Mouse (Mus musculus): ENCODE data around the gene Atp13a3. TPM values are rescaled to one million over a fixed set of nuclear protein-coding genes. Genes with fewer than 3 reads are reported as not detected.
"Not testable (repeated sequence)": the region's sequence is repeated elsewhere in the genome, so short reads cannot be mapped to it uniquely, and the experiment has no call there.

Gene Atp13a3
- total RNA-seq, 2 experiments from 2014 or later: 66.3 to 75.4 TPM

DNA sequence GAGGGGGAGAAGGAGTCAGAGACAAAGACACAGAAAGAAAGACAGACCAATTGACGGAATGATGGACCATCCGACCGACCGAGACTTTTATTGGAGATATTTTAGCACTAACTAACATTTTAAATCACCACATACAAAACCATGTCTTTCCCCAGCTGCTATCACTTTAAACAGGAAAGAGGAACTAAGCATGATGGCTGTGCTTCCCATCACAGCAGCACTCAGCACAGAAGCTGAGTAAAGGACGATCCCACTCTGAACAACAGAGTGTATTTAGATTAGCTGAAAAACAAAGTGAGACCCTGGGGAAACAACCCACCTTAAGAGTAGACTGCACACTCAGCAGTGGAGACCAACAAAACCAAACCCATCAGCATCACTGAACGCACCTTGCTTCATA lies 41.2 kb downstream of the Atp13a3 start:
- no peak for DNase-seq (ENCODE audit: extremely low spot score in 1 of 2, low spot score in 1 of 2)

DNA sequence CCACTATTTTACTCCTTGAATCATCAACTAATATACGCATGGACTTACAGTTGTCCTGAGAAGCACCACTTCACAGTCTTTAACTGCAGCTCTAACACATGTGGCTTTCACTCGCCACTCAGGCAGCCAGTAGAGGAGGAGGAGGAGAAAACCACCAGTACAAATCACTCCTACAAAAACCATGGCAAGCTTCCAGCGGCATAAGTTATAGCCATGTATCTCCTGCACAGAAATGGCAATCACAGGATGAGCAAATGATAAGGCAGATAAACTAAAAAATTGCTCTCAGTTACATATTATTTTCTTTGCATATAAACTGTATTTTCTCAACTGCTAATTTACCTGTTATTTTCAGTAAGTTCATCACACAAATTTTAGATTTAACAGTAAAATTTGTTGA lies 43.2 kb downstream of the Atp13a3 start:
- DNase-seq (ENCODE audit: extremely low spot score in 1 of 2, low spot score in 1 of 2): no peak

DNA sequence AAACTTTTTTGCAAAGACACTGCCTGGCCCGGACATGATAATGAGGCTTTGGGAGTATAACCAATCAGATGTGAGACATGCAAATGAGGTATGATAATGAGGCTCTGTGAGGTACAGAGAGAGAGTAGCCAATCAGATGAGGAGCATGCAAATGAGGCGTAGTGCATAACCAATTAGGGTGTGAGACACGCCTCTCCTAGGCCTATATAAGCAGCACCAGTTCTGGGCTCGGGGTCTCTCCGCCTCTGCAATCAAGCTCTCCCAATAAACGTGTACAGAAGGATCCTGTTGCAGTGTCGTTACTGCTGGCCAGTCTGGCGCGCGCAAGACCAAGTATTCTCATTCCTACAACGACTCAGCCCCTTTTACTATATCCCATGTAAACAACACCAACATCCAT lies 52.3 kb downstream of the Atp13a3 start:
- not testable (repeated sequence) for DNase-seq (ENCODE audit: extremely low spot score in 1 of 2, low spot score in 1 of 2)

DNA sequence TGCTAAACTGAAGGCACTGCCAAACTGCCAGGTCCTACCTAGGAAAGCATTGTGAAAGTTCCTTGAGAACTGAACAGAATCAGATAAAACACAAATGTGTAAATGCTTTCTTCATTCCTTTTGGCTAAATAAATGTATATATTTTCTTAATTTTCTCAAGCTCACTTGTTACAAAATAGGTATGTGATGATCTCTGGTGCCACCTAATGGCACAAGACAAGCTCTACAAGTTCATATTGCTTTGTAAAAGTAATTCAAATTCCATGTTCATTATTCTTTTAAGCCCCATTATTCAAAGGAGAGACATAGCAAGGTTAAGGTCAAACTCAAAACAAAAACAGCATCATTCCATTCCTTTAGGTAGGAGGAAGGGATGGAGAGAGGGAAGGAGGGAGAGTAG lies 91.5 kb downstream of the Atp13a3 start:
- no peak for DNase-seq (ENCODE audit: extremely low spot score in 1 of 2, low spot score in 1 of 2)

DNA sequence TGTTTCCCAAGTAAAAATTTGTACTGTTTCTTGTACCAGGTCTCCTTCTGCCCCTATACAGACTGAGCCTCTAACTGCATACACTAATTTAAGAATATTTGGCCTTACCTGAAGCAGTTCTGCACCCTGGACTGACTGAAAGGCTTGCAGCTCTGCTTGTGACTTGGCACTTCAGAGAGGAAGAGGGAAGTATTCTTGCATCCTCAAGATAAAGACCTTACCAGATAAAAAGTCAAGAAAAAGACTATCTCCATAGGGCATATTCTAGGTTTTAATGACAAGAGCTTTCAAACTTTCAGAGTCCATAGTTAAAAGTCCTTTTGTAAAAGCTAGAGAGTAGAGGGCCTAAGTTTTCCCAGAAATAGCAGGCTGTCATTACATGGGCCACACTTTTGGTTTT lies 95.1 kb downstream of the Atp13a3 start, which contains the start of gene Gp5:
TSS of gene Gp5 (minus strand) at position 133 of the 400 bp plus-strand sequence.
- DNase-seq (ENCODE audit: extremely low spot score in 1 of 2, low spot score in 1 of 2): no peak

DNA sequence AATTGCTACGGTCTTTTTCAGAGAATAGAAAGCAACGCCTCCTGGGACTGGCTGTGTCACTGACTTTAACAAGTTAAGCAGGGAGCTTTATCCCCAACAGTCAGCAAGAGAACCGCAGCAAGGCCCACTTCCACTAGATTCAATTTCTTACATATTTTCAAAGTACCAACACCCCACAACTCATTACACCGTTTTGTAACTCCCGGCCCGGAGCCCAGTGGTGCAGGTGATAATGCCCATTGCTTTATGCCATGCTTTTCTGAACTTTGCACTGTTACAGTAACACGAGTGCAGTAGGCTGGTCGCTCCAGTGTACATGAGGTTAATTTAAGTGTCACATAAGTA lies 95.6 kb downstream of the Atp13a3 start:
- no peak for DNase-seq (ENCODE audit: extremely low spot score in 1 of 2, low spot score in 1 of 2)

DNA sequence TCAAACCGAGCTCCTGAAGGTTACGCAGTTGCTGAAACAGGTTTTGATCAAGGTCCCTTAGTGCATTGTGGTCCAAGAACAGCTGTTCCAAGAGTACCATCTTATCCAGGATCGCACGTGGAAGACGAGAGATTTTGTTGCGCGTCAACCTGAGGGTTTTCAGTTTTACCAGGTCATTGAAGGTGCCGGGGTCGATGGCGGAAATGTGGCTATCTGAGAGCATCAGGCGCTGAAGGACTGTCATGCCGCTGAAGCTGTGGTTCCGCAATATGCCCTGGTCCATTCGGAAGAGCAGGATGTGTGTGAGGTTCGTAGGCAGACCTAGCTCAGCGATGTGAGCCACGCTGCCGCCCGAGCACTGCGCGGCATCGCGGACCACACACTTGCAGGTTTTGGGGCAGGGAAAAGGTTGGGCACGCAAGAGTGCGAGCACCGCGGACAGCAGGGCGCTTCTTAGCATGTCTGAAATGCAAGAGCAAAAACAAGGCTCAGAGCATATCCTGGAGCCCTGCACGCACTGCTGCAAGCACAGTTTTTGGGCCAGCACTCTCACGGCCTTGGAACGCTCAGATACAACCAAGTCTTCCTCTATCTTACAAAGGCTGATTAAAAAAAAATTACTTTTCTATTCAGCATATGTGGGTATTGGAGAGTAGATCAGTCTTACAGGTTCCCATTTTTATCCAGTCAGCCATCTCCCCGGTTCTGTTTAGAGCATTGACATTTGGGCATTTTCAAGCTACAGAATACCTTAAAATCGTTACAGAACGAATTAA lies 96.2 kb downstream of the Atp13a3 start:
- DNase-seq (ENCODE audit: extremely low spot score in 1 of 2, low spot score in 1 of 2): peak; percentile 11 to 13

DNA sequence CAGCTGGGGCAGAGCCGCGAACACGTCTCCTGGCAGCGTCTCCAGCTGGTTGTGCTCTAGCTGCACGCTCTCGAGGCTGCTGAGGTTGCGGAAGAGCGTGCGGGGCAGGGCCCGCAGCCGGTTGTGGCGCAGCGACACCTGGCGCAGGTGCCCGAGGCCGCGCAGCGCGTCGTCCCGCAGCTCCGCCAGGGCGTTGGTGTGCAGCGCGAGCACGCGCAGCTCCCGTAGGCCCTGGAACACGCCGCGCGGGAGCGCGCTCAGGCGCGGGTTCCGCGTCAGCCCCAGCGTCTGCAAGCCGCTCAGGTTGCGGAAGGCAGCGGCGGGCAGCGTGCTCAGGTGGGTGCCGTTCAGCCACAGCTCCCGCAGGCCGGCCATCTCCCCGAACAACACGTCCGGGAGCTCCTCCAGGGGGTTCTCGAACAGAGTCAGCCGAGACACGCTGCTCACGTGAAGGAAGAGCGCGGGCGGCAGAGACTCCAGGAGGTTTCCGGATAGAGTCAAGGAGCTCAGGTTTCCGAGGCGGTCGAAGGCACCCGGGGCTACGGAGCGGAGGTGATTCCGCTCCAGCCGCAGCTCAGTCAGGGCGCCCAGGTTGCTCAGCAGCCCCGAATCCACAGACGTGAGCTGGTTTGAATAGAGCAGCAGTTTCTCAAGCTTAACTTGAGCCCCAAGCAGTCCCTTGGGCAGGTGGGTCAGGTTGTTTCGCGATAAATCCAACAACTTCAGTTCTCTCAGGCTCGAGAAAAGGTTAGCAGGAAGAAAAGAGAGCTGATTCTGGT lies 97.0 kb downstream of the Atp13a3 start:
- peak; percentile 44 to 50 for DNase-seq (ENCODE audit: extremely low spot score in 1 of 2, low spot score in 1 of 2)

DNA sequence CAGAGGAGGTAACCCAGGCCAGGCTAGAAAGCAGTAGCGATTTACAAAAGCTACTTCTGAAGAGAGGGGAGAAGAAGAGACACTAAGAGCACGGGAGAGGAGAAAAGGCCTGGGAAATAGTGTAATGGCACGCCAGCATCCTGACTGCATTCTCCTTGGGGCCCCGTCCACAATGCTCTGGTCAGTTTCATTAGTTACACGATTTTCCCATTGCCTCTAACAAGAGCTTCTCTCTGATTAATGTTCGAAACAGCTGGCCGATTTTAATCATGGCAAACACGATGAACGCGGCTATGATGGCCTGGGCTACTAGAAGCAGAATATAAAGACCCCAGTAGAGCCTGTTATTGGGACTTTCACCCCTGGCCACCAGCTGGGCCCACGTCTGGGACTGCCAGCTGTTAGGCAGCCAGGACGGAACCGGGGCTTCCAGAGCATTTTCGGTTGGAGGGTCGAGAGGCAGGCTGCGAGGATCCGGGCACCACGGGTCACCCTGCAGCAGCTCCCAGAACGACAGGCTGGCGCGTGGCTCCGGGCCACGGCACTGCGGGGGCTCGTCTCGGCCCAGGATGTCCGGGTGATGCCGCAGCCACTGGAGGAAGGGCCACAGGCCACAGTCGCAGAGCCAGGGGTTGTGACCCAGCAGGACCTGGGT lies 97.7 kb downstream of the Atp13a3 start:
- peak in 1 of 2 experiments; percentile 15 for DNase-seq (ENCODE audit: extremely low spot score in 1 of 2, low spot score in 1 of 2)

DNA sequence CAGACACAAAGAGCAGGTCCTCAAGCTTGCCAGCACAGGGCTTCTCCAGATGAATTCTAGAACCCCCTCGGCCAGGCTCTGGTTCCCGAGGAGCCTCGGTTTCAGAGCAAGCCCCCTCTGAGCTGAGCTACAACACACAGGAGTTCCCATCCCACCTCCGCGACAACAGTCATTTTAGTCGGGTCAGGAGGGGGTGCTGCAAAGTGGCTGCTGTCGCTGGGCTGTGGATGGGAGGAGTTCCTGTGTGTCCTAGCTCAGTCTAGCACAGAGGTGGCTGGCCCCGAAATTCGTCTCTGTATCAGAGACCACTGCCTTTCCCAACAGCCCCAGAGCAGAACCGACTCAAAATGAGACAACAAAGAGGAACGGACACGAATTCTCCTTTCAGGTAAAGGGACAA lies 98.5 kb downstream of the Atp13a3 start:
- no peak for DNase-seq (ENCODE audit: extremely low spot score in 1 of 2, low spot score in 1 of 2)

DNA sequence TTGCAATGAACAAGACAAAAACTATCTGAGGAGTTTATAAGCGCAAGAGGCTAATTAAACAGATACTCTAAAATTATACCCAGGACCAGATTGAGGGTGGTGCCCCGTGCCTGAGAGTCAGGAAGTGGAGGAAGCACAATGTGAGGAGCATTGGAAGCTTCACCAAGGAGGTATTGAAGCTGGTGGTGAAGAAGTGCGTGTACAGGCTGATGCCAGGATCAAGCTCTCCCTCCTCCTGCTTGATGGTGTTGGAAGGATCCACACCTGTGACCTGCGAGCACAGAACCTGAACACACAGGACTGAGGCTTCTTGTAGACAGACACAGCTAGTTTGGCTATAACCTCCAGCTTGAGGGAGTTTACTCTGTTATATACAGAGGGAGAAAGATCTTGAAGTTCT lies 99.7 kb downstream of the Atp13a3 start:
- no peak for DNase-seq (ENCODE audit: extremely low spot score in 1 of 2, low spot score in 1 of 2)

DNA sequence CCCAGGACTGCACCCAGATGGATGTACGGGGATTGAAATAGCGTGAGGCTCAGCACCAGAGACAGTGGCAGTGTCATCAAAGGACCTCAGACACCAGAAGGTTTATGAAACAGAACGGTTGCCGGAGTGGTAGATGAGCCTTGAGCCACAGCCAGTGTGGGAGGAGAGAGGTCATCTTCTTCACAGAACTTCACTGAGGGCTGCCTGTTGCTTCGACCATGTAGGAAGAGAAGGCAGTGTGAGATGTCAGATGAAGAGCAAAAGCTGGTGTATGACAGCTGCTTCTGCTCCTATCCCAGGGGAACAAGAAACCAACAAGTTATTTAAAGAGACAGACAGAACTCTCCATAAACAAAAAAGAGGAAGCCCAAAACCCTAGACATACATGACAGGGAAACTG lies 101.5 kb downstream of the Atp13a3 start:
- DNase-seq (ENCODE audit: extremely low spot score in 1 of 2, low spot score in 1 of 2): no peak

DNA sequence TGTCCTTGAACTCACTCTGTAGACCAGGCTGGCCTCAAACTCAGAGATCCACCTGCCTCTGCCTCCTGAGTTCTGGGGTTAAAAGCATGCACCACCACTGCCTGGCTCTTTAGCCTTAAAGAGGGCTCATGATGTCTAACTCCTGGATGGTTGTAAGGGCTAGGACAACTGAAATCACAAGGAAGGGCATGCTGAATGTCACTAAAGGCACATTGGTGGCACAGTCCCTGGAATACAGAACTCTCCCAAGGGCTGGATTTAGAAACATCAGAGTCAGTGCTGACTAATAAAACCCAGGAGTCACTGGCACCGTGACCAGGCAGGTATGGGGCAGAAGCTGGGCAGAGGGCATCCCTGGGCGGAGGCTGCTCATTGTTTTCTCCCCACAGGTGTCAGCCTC lies 102.4 kb downstream of the Atp13a3 start:
- no peak for DNase-seq (ENCODE audit: extremely low spot score in 1 of 2, low spot score in 1 of 2)

DNA sequence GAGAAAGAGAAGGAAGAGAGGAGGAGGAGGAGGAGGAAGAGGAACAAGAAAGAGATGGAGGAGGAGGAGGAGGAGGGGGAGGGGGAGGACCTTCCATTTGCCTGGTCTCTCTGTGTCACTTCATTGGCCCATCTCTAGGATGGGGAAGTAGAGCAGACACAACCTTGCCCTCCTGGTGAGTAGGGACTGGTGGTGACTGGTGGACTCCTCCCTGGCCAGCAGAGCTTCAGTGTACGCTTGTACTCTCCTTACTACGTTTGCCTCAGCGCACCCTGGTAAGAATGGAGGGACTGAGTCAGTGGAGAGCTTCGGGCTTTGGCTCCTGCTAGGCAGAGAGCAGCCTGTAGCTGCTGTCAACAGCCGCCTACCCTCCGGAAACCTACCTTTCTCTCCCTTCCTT lies 103.1 kb downstream of the Atp13a3 start:
- no peak for DNase-seq (ENCODE audit: extremely low spot score in 1 of 2, low spot score in 1 of 2)

DNA sequence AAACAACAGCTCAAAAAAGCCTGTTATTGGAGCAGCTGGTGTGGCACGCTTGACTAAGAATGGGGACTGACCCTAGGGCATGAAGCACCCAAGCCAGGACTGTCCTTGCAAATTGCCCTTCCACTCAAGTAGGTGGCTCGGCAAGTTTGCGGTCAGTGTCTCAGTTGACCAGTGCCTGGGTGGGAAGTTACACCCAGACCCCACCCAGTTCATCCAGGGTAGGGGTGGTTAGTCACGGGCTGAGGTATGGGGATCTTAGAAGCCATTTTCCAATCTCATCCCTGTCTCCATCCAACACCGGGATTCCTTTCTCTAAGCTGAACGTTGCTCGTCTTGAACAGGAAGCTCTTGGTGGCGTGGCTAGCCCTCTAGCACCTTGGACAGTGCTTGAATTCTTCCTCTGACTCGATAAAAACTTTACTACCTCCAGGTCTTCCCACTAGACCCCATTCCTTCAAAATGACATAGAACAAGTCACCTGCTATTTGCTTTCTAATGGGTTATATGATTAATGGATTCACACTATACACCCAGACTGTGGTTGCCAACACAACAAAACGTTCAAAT lies 106.0 kb downstream of the Atp13a3 start:
- DNase-seq (ENCODE audit: extremely low spot score in 1 of 2, low spot score in 1 of 2): no peak

DNA sequence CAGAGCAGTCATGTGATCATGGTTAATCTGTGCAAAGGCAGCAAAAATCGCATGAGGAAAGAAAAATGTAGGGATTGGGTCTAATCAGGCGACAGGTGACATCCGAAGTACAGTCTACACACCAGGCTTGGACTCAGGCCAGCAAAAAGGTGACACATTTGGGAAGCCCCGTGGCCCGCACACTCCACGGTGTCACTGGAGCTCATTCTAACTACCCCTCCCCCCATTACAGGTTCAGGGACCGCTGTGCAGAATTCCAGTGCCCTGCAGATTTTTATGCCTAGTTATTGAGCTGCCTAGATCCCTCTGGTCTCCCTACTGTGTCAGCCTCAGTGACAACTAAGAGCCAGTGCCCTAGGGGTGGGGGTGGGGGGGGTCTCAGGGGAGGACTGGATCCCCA lies 108.3 kb downstream of the Atp13a3 start:
- DNase-seq (ENCODE audit: extremely low spot score in 1 of 2, low spot score in 1 of 2): no peak

DNA sequence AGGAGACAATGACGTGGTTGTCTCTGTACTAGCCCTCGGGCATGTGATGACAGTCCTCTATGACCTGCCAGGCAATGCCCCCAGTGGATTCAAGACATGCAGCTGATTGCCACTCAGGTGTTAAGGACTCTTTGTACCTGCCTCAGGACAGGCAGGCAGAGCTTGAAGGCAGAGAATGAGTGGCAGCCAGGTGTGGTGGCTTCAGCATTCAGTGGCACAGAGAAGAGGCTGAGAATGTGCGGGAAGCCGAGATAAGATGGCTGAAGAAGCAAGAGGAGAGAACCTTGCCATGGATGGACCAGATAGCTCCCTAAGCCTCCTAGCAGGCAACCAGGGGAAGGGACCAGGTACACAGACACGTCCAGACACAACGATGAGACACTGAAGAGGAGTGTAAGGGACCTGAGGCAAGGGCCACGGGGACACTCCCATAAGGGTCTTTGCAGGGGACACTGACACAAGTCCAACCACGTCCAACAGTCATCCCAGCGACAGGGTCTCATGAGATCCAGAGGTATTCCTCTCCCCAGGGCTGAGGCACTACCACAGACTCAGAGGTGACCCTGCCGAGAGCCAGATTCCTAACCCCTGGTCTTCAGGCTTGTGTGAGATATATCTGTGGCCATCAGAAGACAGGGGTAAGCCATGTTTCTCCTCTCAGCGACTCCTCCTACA lies 109.0 kb downstream of the Atp13a3 start:
- no peak for DNase-seq (ENCODE audit: extremely low spot score in 1 of 2, low spot score in 1 of 2)

DNA sequence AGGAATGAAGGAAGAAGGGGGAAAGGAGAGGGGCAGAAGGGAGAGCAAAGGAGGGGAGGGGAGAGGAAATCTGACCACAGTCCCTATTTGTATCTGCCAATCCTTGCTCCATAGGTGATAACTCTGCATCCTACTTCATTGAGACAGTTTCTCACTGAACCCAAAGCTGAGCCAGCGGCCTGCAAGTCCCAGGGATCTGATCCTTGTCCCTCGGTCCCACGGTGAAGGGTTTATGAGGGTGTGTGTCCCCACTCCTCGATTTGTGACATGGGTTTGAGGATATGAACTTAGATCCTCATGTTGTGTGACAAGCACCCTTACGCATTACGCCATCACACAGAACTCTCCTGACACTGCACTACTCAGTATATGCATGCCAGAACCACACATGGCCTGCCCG lies 110.7 kb downstream of the Atp13a3 start:
- DNase-seq (ENCODE audit: extremely low spot score in 1 of 2, low spot score in 1 of 2): no peak

DNA sequence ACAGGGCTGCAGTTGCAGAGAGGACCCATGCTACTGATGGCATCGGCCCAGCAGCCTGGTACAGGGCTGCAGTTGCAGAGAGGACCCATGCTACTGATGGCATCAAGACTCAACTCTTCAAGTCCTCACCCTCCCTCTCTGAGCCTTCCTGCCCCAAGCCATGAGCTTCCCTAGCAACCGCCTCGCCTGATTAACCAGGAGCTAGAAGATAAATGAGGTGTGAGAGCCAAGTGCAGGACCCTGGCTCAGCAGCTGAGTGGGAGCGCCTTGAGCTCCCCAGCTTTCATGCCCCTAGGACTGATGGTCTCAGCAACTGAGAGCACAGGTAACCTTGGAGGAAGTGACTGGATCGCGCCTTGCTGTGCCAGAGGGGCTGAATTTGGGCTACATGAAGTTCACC lies 115.3 kb downstream of the Atp13a3 start:
- DNase-seq (ENCODE audit: extremely low spot score in 1 of 2, low spot score in 1 of 2): no peak

DNA sequence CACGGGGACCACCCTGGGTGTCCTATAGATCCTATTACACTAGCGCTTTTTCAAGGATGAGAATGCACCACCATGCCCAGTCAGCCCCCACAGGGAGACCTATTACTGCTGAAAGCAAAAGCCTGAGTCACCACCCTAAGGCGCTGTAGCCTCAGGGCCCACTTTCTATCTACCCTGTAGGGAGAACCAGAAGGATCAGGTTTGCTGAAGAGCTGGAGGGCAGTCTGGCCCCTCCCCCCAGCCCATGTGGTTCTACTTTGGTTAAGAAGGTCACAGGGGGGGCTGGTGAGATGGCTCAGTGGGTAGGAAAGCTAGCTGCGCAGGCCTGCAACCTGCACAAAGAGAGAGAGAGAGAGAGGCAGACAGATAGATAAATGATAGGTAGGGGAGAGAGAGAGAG lies 120.1 kb downstream of the Atp13a3 start:
- no peak for DNase-seq (ENCODE audit: extremely low spot score in 1 of 2, low spot score in 1 of 2)

Data from layer of hippocampus, postnatal 25 days (tissue).